Mouse (Mus musculus): ENCODE measurements around the gene Zc3h7a. TPM values are rescaled to one million over a fixed set of nuclear protein-coding genes. Genes with fewer than 3 reads are reported as not detected.
A peak's percentile ranks its signal among the peaks of the same experiment; 100 is the strongest.
"Not testable (repeated sequence)": the region's sequence is repeated elsewhere in the genome, so short reads cannot be mapped to it uniquely, and the experiment has no call there.

Gene Zc3h7a
- polyA plus RNA-seq, 1 experiment from 2014 or later, result 106 TPM

GRCm38 (mm10) chr16:11177404-11177803, 1.2 kb upstream of the Zc3h7a start:
- no peak overlapping the region for H3K4me3 ChIP-seq (replicated peaks)
- H3K36me3 ChIP-seq, result no peaks in the 10 kb centered on the region
- 71% methylated on average over 2 of the region's 2 CpGs for WGBS
- peaks cover 15% of the 10 kb centered on the region for H3K4me1 ChIP-seq
- no peak overlapping the region for H3K9ac ChIP-seq
- H3K27me3 ChIP-seq, result no peaks in the 10 kb centered on the region
- no peak overlapping the region for H3K27ac ChIP-seq (replicated peaks)
- no peak for ATAC-seq (ENCODE audit: insufficient number of reproducible peaks, low FRiP score, low TSS enrichment, low read depth)
- H3K4me2 ChIP-seq (replicated peaks), result no peak overlapping the region
- H3K9me3 ChIP-seq (replicated peaks), result no peaks in the 10 kb centered on the region

- Histone ChIP-seq H3K4me3 (replicated peaks) (peak overlapping the region; percentile 97), H3K36me3 (no peaks in the 10 kb centered on the region), H3K27ac (replicated peaks) (peak overlapping the region; percentile 94), H3K9me3 (replicated peaks) (no peaks in the 10 kb centered on the region), H3K4me1 (peaks cover 17% of the 10 kb centered on the region), H3K4me2 (replicated peaks) (peak overlapping the region; percentile 77), H3K9ac (peak overlapping the region; percentile 39; the same call in 1 of the 2 replicates), H3K27me3 (no peaks in the 10 kb centered on the region)
- ATAC-seq (ENCODE audit: insufficient number of reproducible peaks, low FRiP score, low TSS enrichment, low read depth), result no peak
- WGBS, result 5% methylated on average over 4 of the region's 4 CpGs
These were observed 671 bp upstream of the Zc3h7a start for GRCm38 (mm10) chr16:11176884-11177244.

- Histone ChIP-seq H3K9me3 (replicated peaks) (no peaks in the 10 kb centered on the region), H3K36me3 (no peaks in the 10 kb centered on the region), H3K4me2 (replicated peaks) (peak overlapping the region; percentile 77), H3K27me3 (no peaks in the 10 kb centered on the region), H3K4me1 (peaks cover 27% of the 10 kb centered on the region), H3K9ac (peak overlapping the region; percentile 91), H3K4me3 (replicated peaks) (peak overlapping the region; percentile 97), H3K27ac (replicated peaks) (peak overlapping the region; percentile 94)
- under 1% methylated on average over 68 of the region's 72 CpGs for WGBS
- peak; percentile 45; the same call in 1 of the 2 replicates for ATAC-seq (ENCODE audit: insufficient number of reproducible peaks, low FRiP score, low TSS enrichment, low read depth)
These were observed 545 bp downstream of the Zc3h7a start for GRCm38 (mm10) chr16:11175489-11176207.

- Histone ChIP-seq H3K4me2 (replicated peaks) (peak overlapping the region; percentile 77), H3K4me3 (replicated peaks) (peak overlapping the region; percentile 97), H3K36me3 (no peaks in the 10 kb centered on the region), H3K27ac (replicated peaks) (peak overlapping the region; percentile 94), H3K9me3 (replicated peaks) (no peaks in the 10 kb centered on the region), H3K4me1 (peaks cover 27% of the 10 kb centered on the region), H3K9ac (peak overlapping the region; percentile 91), H3K27me3 (no peaks in the 10 kb centered on the region)
- 2% methylated on average over 9 of the region's 9 CpGs for WGBS
- ATAC-seq (ENCODE audit: insufficient number of reproducible peaks, low FRiP score, low TSS enrichment, low read depth), result no peak
These were observed 1.1 kb downstream of the Zc3h7a start for GRCm38 (mm10) chr16:11175100-11175488.

- Histone ChIP-seq H3K27ac (replicated peaks) (peak overlapping the region; percentile 94), H3K9me3 (replicated peaks) (no peaks in the 10 kb centered on the region), H3K4me3 (replicated peaks) (peak overlapping the region; percentile 97), H3K36me3 (no peaks in the 10 kb centered on the region), H3K9ac (no peak overlapping the region), H3K4me1 (peaks cover 27% of the 10 kb centered on the region), H3K27me3 (no peaks in the 10 kb centered on the region), H3K4me2 (replicated peaks) (peak overlapping the region; percentile 77)
- ATAC-seq (ENCODE audit: insufficient number of reproducible peaks, low FRiP score, low TSS enrichment, low read depth), result no peak
- 6% methylated on average over 10 of the region's 10 CpGs for WGBS
These were observed 1.5 kb downstream of the Zc3h7a start for GRCm38 (mm10) chr16:11174671-11175081.

GRCm38 (mm10) chr16:11171679-11172078, 4.5 kb downstream of the Zc3h7a start:
- Histone ChIP-seq H3K27ac (replicated peaks) (no peak overlapping the region), H3K27me3 (no peaks in the 10 kb centered on the region), H3K36me3 (no peaks in the 10 kb centered on the region), H3K9ac (no peak overlapping the region), H3K4me1 (peaks cover 21% of the 10 kb centered on the region), H3K4me3 (replicated peaks) (no peak overlapping the region), H3K9me3 (replicated peaks) (no peaks in the 10 kb centered on the region), H3K4me2 (replicated peaks) (no peak overlapping the region)
- ATAC-seq (ENCODE audit: insufficient number of reproducible peaks, low FRiP score, low TSS enrichment, low read depth), result no peak
- WGBS, result 80% methylated on average over 6 of the region's 6 CpGs

- Histone ChIP-seq H3K9me3 (replicated peaks) (no peaks in the 10 kb centered on the region), H3K27ac (replicated peaks) (no peak overlapping the region), H3K36me3 (peaks cover 16% of the 10 kb centered on the region), H3K4me2 (replicated peaks) (no peak overlapping the region), H3K4me1 (peaks cover 6% of the 10 kb centered on the region; the same call in 1 of the 2 replicates), H3K4me3 (replicated peaks) (no peak overlapping the region), H3K27me3 (no peaks in the 10 kb centered on the region), H3K9ac (no peak overlapping the region)
- no peak for ATAC-seq (ENCODE audit: insufficient number of reproducible peaks, low FRiP score, low TSS enrichment, low read depth)
- WGBS, result 84% methylated on average over 2 of the region's 2 CpGs
These were observed 9.8 kb downstream of the Zc3h7a start for GRCm38 (mm10) chr16:11166431-11166830.

GRCm38 (mm10) chr16:11164695-11165255, 11.4 kb downstream of the Zc3h7a start:
- ATAC-seq (ENCODE audit: insufficient number of reproducible peaks, low FRiP score, low TSS enrichment, low read depth), result no peak
- no peaks in the 10 kb centered on the region for H3K27me3 ChIP-seq
- no peak overlapping the region for H3K4me2 ChIP-seq (replicated peaks)
- H3K9me3 ChIP-seq (replicated peaks), result no peaks in the 10 kb centered on the region
- H3K9ac ChIP-seq, result no peak overlapping the region
- H3K4me3 ChIP-seq (replicated peaks), result no peak overlapping the region
- WGBS, result 85% methylated on average over 3 of the region's 3 CpGs
- no peaks in the 10 kb centered on the region for H3K4me1 ChIP-seq
- no peak overlapping the region for H3K27ac ChIP-seq (replicated peaks)
- H3K36me3 ChIP-seq, result peaks cover 25% of the 10 kb centered on the region

GRCm38 (mm10) chr16:11157721-11158120, 18.5 kb downstream of the Zc3h7a start:
- not testable (repeated sequence) for H3K9me3 ChIP-seq (replicated peaks); H3K27ac ChIP-seq (replicated peaks); H3K4me3 ChIP-seq (replicated peaks); H3K27me3 ChIP-seq; H3K9ac ChIP-seq; ATAC-seq (ENCODE audit: insufficient number of reproducible peaks, low FRiP score, low TSS enrichment, low read depth); H3K4me2 ChIP-seq (replicated peaks); H3K4me1 ChIP-seq
- H3K36me3 ChIP-seq, result peaks cover 71% of the 10 kb centered on the region
- WGBS, result 63% methylated on average over 3 of the region's 3 CpGs

- Histone ChIP-seq H3K4me1 (no peaks in the 10 kb centered on the region), H3K4me2 (replicated peaks) (no peak overlapping the region), H3K27ac (replicated peaks) (no peak overlapping the region), H3K9me3 (replicated peaks) (0 out of 2 replicates have a peak, but pooled peaks cover 3% of the 10 kb centered on the region), H3K9ac (no peak overlapping the region), H3K36me3 (peaks cover 70% of the 10 kb centered on the region), H3K27me3 (no peaks in the 10 kb centered on the region), H3K4me3 (replicated peaks) (no peak overlapping the region)
- ATAC-seq (ENCODE audit: insufficient number of reproducible peaks, low FRiP score, low TSS enrichment, low read depth), result no peak
These were observed 21.7 kb downstream of the Zc3h7a start for GRCm38 (mm10) chr16:11154500-11154899.

- H3K36me3 ChIP-seq, result peaks cover 60% of the 10 kb centered on the region
- not testable (repeated sequence) for H3K9ac ChIP-seq; H3K27me3 ChIP-seq; H3K4me1 ChIP-seq; H3K4me2 ChIP-seq (replicated peaks); ATAC-seq (ENCODE audit: insufficient number of reproducible peaks, low FRiP score, low TSS enrichment, low read depth); H3K9me3 ChIP-seq (replicated peaks); H3K4me3 ChIP-seq (replicated peaks); H3K27ac ChIP-seq (replicated peaks)
- WGBS, result 16% methylated on average over 56 of the region's 56 CpGs
These were observed 32.3 kb downstream of the Zc3h7a start for GRCm38 (mm10) chr16:11143706-11144483.

Measured in embryonic facial prominence, embryonic 15.5 days (tissue).